Mouse (Mus musculus): Measurements from ENCODE around the gene Klk14.
"Not testable (repeated sequence)": the region's sequence is repeated elsewhere in the genome, so short reads cannot be mapped to it uniquely, and the experiment has no call there.

Klk14 gene

DNA sequence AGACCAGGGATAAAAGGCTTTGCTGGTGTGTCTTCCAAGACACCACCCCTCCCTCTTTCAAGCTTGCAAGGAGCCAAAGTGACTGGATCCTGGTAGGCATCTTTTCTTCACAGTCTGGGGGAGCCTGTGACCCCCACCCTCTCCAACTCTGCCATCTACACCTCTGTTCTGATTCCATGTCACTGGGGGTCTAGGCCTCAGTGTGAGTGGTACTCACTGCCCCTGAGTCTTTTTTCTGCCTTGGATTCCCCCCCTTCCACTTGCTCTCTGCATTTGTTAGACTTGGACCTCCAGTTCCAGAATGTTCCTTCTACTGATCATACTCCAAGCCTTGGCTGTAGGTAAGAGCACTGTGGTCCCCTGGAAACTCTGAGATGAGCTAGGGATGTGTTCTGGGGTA, at the start of gene Klk14:
Gene Klk14, plus strand, starts transcription at position 301 of the 400 bp plus-strand sequence.
- no peak for DNase-seq (ENCODE audit: low read depth, low spot score)

DNA sequence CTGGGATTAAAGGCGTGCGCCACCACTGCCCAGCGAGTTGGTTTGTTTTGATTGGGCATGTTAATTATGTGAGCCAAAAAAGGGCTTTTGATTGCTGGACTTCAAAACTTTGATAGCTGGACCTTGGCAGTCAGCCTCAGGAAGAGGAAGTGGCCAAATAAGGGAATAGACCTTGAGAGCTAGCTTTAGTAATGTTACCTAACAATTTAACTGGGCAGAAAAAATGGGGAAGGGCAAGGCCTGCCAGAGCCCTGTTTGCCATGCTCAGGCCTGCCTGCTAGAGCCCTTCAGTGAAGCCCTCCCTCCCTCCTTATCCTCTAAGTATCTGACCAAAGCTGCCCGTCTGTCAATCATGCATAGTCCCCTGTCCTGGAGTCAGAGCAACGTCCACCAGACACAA, 47.6 kb upstream of the Klk14 start:
- no peak for DNase-seq (ENCODE audit: low read depth, low spot score)

DNA sequence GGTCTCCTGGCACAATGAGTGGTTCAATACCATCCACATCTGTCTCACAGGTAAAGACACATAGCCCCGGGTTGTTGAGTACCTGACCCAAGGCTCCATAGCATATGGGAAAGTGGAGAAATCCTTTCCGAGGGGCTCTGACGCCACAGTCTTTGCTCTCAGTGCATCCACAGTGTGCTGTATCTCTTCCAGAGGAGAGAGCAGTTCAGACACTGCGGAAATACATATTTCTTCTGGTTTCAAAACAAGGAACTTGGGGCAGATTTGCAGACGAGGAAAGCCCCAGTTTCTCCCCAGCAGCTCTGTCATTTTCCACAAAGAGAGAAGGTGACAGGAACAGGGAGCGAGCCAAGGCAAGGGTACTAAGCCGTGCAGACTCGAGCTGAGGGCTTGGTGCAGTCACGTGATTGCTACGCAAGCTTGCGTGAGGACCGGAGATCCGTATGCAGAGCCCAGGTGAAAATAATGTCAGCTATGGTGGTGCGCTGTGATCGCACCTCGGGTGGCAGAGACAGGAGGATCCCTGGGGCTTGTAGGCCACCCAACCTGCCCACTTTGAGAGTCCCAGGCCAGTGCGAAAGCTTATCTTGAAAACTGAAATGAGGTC, 47.1 kb upstream of the Klk14 start:
- DNase-seq (ENCODE audit: low read depth, low spot score): no peak

DNA sequence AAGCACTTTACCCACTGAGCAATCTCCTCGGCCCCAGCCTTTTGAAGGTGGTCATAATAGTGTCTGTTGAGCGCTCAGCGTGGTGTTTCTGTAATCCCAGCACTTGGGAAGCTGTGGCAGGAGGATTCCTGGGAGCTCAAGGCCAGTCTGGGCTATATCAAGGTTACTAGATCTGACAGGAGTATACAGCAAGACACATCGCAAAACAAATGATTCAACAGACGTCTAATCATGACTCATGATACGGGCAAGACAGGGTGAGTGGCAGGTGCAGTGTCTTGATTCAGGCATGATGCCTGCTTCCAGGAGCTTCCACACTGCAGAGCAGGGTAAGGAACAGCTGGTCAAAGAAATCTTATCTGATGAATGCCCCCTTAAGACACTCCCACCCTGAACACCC, 37.5 kb upstream of the Klk14 start:
- no peak for DNase-seq (ENCODE audit: low read depth, low spot score)

DNA sequence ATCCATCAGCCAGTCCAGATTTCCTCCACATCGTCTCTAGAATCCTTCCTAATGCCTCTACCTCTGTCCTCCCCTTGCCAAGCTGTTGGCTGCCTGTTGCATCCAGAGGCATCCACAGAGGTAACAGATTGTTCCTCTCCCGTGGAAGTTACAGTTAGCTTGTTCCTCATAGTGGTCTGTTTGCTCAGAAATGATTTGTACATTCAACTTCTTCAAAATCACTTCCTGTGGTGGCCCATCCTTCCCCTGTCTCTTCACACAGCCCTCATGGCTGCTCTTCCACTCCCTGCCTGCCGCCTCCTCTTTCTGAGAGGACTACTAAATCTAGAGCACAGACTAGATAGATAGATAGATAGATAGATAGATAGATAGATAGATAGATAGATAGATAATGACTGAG, 35.7 kb upstream of the Klk14 start:
- DNase-seq (ENCODE audit: low read depth, low spot score): no peak

DNA sequence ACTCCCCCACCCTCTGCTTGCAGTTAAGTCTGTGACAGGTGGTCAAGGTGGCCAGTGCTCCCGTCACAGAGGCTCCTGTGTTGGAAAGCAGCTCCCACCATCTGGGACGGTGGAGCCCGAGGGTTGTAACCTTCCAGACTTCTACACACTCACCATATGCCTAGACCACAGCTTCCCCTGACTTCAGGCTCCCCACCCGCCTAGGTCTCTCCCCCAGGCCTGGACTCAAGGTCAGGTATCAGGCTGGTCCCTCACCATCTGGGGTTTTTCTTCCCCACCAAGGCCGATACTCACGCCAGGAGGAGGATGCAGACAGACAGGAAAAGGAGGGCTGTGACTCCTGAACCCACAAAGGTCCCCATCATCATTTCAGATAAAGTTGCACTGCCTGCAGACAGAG, 34.0 kb upstream of the Klk14 start:
- no peak for DNase-seq (ENCODE audit: low read depth, low spot score)

DNA sequence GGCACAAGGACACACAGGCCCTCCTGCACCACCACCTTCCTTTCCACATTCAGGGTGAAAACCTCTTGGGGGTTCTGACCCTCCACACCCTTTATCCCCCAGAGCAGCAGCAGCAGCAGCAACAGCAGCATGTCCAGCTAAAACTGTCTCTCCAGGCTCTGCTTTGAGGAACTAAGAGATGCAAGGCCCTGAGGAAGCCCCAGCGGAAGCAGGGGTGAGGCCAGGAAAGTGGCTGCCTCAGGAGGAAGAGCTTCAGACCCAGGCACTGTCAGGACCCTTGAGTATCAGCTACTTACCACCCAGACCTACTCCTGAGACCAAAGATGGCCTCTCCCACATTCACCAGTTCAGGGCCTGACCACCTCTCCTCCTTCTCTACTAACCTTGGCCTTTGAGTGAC, 30.2 kb upstream of the Klk14 start, which contains the start of gene Siglece:
Gene Siglece, minus strand, starts transcription at position 160 of the 400 bp plus-strand sequence.
- DNase-seq (ENCODE audit: low read depth, low spot score): no peak

DNA sequence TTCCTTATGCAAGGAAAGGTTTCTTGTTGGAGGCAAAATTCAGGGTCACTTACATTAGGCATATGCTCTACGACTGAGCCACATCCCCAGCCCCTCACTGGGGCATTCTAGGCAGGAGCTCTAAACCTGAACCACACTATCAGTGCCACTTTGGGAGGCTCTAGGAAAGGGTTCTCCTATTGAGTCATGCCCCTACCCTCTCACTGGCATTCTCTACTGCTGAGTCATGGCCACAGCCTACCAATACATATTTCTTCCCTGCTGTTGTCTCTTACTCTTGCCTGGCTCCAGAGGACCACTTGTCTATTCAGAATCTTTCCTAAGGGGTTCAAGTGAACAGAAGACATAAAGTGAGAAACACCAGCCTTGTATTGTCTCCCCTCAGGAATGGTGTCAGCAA, 27.4 kb upstream of the Klk14 start:
- DNase-seq (ENCODE audit: low read depth, low spot score): no peak

DNA sequence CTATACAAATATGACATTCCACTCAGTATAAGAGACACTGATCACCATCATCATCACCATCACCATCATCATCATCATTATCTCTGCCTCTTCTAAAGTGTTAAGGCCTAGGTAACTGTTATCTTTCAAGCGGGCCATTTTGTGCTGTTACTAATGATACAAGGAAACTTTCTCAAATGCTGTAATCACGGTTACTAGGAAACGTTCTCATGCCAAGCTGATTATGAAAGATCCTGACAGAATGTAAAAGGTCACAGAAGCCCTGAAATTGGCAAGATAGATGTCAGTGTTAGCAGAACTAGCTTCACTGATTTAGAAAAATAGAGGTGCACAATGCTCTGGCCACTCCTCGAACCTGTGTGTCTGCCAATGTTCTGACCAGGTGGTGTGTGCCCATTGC, 23.0 kb upstream of the Klk14 start:
- not testable (repeated sequence) for DNase-seq (ENCODE audit: low read depth, low spot score)

DNA sequence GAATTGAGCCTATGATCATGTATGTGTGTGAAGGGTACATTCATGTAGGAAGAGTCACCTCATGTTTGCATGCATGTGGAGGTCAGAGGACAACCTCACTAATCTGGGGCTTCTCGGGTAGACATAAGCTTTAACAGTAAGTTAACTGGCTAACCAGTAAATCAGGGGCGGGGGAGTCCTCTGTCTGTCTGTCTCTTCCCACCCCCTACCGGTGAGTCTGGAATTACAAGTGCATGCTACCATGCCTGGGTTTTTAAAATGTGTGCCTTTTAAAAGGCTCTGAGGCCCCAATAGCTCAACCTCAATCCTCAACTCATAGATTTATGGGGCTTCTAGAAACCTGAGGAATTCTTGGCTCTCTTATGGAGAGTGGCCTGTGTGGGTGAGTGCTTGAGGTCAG, 21.6 kb upstream of the Klk14 start:
- no peak for DNase-seq (ENCODE audit: low read depth, low spot score)

DNA sequence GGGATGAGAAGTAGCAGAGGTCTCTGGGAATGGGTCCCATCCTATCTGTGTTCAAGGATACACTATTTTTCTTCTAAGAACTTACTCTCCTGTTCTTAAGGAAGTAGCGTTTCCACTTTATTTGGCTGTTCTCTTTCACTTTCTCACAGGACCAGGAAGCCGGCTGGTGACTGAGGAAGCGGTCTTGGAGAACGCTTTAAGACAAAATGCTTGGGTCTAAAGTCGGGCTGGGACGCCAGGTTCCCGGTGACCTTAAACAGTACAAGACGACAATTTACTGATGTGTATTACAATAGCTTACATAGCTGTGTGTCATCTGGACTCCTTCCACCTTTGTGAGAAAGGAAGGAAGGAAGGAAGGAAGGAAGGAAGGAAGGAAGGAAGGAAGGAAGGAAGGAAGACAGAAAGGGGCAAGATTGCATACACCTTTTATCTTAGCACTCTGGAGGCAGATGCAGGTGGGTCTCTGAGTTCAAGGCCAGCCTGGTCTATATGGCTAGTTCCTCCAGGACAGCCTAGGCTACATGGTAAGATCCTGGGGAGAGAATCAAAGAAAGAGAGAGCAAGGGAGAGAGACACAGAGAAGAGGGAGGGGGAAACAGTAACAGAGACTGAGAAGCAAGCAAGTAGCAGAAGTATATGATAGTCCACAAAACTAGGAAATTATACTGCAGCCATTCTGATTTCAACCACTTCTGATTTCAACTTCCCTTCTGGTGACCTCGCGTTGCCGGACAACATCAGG, 19.0 kb upstream of the Klk14 start:
- DNase-seq (ENCODE audit: low read depth, low spot score): no peak

DNA sequence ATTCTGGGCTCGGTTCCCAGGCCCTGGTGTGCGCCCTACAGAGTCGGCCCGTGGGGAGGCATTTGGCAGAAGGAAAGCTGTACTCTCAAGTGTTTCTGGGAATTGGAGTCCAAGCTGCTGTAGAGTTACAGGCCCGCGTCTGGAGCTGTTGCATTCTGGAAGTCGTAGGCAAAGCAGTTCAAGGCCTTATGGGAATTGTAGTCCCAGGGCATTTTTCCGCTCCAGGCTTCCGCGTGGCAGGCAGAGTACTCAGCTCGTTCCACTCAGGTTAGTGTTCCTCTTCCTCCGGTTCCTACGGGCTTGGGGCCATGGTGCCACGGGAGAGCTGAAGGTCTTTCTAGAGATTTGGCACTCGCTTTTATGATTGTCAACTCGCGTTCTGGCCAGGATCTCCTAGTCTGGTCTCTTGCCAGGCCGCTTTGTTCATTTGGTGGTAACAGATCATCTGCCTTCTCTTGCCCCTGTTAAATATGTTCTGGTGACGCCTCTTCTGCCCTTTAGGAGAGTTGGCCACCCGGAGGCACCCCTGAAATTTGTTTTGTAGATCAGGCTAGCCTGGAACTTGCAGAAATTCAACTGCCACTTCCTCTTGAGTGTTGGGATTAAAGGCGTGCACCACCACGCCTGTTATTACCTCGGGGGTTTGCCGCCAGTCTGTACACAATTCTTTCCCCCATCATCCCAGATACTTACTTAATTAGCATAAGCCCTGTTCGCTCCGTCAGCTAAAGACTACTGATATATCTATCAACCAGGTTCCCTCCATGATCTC, 18.2 kb upstream of the Klk14 start, which contains the start of gene Ctu1:
Gene Ctu1, plus strand, starts transcription at position 208 of the 772 bp plus-strand sequence.
- peak; percentile 91 for DNase-seq (ENCODE audit: low read depth, low spot score)

DNA sequence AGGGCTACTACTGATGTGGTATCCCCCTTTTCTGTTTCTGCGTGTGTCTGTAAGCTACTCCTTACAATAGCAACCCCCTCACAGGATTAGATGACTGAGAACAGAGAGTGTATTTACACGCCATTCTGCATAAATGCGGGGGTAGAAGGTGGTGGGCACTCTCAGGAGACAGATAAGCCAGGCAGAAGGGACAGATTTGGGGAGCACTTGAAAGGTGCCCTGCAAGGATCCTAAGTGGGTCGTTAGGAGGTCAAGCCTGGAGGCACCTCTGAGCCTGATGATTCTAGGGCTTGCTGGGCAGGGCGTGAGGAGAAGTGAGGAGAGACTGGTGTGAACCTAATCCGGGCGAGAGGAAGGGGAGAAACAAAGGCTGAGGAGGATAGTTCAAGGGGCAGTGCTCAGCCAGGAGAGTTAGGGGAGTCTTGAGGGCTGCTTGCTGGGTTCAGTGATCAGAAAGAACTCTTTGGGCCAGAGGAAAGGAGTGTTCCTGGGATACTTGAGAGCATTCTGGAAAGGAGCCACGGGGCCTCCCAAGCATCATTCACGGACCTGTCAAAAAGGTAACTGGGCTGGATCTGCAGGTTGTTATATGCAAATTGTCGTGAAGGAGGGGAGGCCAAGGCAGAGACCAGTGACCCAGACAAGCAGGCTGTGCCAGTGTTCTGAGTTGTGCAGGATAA, 17.5 kb upstream of the Klk14 start:
- no peak for DNase-seq (ENCODE audit: low read depth, low spot score)

DNA sequence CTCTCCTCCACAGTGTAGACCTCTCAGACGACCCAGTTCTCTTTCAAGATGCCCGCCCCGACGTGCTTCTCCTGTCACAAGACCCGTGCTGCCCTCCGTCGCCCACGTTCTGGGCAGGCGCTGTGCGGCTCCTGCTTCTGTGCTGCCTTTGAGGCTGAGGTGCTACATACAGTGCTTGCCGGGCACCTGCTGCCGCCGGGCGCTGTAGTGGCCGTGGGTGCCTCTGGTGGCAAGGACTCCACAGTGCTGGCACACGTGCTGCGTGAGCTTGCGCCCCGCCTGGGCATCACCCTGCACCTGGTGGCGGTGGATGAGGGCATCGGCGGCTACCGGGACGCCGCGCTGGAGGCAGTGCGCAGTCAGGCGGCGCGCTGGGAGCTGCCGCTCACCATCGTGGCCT, 15.1 kb upstream of the Klk14 start:
- DNase-seq (ENCODE audit: low read depth, low spot score): no peak

DNA sequence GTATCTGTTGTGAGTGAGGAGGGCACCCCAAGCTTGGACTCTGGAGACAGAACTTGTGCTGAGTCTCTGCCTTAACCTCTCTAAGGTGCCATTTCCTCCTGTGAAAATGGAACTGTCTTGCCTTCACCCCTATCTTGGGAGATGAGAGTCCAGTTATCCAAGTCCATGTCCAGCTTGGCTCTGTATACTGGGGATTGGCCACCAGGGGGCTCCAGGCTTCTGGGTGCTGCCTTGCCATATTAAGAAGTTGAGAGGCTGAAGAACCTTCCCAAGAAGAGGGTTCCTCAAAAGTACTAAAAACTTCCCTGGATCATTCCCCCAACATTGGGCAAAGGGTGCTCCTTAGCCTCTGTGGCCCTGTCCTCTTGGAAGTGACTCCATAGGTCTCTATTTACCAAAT, 11.7 kb upstream of the Klk14 start:
- DNase-seq (ENCODE audit: low read depth, low spot score): no peak

DNA sequence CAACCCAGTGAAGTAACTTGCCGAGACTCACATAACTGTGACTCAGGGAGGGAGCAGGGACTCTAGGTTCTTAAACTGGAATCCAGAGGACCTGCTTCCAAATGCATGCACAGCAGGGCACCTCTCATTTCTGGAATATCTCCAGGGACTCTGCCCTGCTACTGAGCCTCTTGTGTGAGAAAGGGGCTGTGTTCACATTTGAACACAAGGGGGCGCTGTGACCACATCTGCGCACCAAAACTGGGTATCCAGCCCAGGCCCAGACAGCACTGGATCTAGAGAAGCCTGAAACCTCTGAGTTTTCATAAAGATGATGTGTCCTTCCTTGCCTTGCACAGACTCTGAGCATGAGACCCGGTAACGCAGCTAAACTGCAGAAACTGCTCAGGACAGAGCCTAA, 9.3 kb upstream of the Klk14 start:
- DNase-seq (ENCODE audit: low read depth, low spot score): no peak

DNA sequence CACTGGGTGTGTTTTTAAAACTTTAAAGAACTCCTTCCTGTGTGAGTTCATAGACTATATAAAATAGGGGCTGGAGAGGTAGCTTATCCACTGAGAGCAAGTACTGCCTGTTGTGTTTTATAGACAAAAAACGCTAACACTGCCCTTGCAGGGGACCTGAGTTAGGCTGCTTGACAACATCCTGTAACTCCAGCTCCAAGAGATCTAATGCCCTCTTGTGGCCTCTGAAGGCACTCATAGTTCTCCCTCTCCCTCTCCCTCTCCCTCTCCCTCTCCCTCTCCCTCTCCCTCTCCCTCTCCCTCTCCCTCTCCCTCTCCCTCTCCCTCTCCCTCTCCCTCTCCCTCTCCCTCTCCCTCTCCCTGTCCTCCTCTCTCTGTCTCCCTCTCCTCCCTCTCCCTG, 7.7 kb upstream of the Klk14 start:
- DNase-seq (ENCODE audit: low read depth, low spot score): not testable (repeated sequence)

DNA sequence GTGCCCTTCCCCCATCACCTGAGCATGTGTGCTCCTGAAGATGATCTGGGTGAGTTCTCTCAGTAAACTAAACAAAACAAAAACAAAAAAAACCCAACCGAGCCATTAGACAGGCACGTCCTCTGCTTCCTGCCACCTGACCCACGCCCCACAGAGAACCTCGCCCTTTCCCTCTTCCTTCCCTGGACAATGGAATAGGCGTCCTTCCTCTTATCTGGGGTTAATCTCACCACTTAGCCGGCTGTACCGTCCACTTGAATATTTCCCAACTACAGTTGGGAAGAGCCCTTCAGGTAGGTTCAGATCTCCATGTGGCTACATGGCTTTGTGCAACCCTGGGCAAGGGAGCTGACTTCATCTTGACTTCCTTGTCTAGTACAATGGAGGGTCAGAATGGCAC, 5.1 kb upstream of the Klk14 start:
- no peak for DNase-seq (ENCODE audit: low read depth, low spot score)

DNA sequence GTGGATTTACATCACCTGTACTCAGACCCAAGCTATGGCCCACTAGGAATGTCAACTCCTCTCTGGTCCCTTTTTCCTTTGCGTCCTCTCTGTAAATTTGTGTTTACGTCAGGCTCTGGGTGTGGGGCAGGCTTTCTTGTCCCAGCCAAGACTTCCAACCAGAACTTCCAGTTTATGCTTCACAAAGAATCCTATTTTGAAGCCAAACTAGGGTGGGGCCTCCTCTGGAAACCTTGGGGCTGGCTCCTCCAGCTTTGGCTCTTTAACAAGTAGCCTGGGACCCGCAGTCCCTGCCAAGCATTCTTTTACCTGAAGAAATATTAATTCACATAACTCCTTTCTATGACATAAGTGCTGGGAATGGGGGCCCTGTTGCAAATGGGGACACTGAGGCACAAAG, 19.8 kb downstream of the Klk14 start:
- no peak for DNase-seq (ENCODE audit: low read depth, low spot score)

DNA sequence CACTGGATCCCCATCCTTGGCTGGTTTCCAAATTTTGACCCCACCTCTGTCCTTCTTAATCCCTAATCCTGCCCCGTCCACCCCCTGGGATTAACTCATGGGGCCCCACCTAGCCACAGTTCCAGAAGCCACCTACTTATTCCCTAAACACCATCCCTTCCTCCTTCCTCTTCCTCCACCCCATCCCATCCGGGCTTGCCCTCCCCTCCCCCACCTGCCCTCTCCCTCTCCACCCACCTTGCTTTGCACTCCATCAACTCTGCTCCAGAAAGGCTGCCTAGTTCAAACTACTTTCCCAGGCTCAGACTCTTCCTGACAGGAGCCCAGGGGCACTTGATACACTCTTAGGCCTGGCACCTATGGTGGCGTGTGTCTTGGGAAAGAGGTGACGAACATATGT, 22.0 kb downstream of the Klk14 start, which contains the start of gene Klk13:
Gene Klk13, plus strand, starts transcription at position 301 of the 400 bp plus-strand sequence.
- no peak for DNase-seq (ENCODE audit: low read depth, low spot score)

DNA sequence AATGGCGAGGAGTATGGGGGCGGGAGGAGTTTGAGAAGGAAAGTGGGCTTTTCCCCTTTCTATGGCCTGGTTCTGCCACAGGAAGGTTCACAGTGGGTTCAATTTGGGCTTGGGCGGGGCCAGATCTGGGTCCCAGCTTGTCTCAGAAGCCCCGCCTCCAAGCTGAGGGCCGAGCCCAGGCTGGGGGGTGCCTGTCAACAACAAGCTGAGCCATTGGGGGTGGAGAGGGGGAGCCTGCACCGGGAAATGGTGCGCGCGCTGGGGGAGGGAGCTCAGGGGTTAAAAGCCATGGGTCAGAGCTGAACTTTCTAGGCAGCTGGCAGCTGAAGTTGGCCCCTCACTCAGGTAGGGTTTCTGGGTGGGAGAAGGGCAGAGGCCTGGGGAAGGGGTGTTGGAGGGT, 22.7 kb downstream of the Klk14 start:
- DNase-seq (ENCODE audit: low read depth, low spot score): no peak

DNA sequence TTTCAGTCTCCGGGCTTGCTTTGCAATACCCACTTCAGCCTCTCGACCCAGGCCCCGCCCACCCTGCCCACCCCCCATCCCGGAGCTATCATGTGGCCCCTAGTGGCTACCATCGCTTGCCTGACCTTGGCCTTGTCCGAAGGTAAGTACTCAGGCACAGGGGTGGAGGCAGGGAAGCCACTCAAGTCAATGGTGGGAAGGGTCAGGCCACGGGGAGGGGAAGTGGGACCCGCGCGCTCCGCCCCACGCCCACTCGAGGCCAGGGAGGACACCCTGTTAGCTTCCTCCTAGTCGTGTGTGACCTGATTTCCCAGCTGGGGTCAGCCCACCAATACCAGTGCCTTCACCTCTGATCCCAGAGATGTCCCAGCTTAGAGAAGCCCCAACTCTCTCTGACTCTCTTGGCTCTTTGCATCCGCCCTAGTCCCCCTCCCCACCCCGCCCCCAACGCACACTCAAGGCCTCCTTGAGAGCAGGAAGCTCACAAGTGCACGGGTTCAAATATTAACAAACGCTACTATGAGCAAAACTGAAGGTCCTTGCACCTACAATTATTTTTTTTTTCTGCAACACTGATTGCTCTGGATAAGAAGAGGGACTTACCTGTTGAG, 23.6 kb downstream of the Klk14 start:
- no peak for DNase-seq (ENCODE audit: low read depth, low spot score)
